Mouse (Mus musculus) liver, adult 2 months (tissue): Measurements from ENCODE around the gene Ryr1.

Experiments used
- CTCF ChIP-seq: fragments of 200-500 bp; IDR thresholded peaks from 2 replicates; pipeline ENCODE4 v1.5.1; 2011; ENCODE audit warnings: low read depth, low read length, control low read depth
- POLR2A ChIP-seq: fragments of 200-500 bp; IDR thresholded peaks from 2 replicates; pipeline ENCODE4 v1.6.1; 2011; ENCODE audit warnings: low read length, control low read depth; ENCODE audit not compliant: insufficient read depth; ENCODE audit errors: extremely low read depth

DNA sequence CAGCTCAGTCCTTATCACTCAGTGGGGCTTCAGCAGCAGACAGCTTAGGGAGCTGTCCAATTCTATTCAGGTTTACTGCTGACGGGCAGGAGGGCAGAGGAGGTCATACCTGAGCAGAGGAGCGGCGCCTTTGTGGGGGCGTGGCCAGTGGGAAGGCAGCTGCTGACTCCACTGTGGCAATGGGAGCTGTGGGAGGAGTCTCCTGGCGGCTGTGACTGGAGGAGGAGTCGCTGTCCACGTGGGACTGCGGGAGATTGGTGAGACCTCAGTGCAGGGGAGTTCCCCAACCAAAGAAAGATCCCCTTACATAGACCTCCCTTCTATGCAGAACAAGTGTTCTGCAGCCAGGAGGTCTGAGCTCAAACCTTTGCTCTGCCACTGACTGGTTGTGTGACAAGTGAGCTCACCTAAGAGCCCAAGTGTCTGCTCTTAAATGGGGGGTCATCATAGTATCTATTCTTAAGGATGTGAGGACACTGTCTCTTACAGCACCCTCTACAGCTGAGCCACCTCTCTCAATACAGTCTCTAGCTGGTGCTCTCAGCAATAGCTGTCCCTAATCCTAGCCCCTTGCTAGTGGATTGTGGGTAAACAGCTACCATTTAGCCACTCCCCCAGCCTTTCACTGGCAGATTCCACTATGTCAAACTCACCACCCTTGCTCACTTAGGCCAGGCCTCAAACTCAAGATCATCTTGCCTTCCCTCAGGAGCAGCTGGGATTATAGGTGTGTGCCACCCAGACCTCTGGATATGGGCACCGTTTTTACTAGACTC lies 38.0 kb upstream of the Ryr1 start:
- TF ChIP-seq CTCF (no peak), POLR2A (no peak)
